In genomic region chr10:66922314-66922713, GRCm38 (mm10) we compare ENCODE assay signal across 11 mouse cellular contexts.
DNase-seq lines count a peak whose midpoint lies in the region; ATAC-seq and TF ChIP-seq lines count a peak whose summit lies in the region.
"Had no signal": no experiment of that assay in that cellular context is flagged by ENCODE, and none has a peak within 500 bp of the region (broad histone marks: within the 10 kb centered on the region; RNA-seq: fewer than 3 reads in every experiment).

No protein-coding gene starts in this region.

- peaks cover 41% of the 10 kb centered on the region for H3K4me1 ChIP-seq in heart, embryonic 10.5 days
- H3K4me1 ChIP-seq in heart, embryonic 11.5 days (ENCODE audit: control insufficient read depth, insufficient read depth, low read length), result peaks cover 31% of the 10 kb centered on the region
- H3K4me1 ChIP-seq in neural tube, embryonic 12.5 days, result peaks cover 38% of the 10 kb centered on the region
- H3K4me1 ChIP-seq in stomach, postnatal 0 days (replicated peaks; ENCODE audit: control insufficient read depth, insufficient read depth), result peaks cover 4% of the 10 kb centered on the region; the same call in 1 of the 2 replicates

- peak overlapping the region; percentile 84; the same call in 1 of the 2 replicates for H3K27ac ChIP-seq in heart, embryonic 10.5 days
- H3K27ac ChIP-seq in heart, embryonic 11.5 days (ENCODE audit: low read depth, low read length), result no peak overlapping the region
- H3K27ac ChIP-seq in neural tube, embryonic 12.5 days, result 0 out of 2 replicates have a peak overlapping the region, but pooled peaks have one; percentile 90
- peak overlapping the region; percentile 93 for H3K27ac ChIP-seq in stomach, postnatal 0 days (replicated peaks)
- H3K27ac ChIP-seq: macrophage had no signal

- no peak overlapping the region for H3K4me2 ChIP-seq in heart, embryonic 11.5 days
- no peak overlapping the region for H3K4me2 ChIP-seq in neural tube, embryonic 12.5 days (replicated peaks)
- no peak overlapping the region for H3K4me2 ChIP-seq in stomach, postnatal 0 days (replicated peaks; ENCODE audit: low read depth)

- no peak overlapping the region for H3K4me3 ChIP-seq in heart, embryonic 10.5 days
- H3K4me3 ChIP-seq in heart, embryonic 11.5 days (ENCODE audit: low read depth, low read length), result no peak overlapping the region
- H3K4me3 ChIP-seq in neural tube, embryonic 12.5 days, result no peak overlapping the region
- no peak overlapping the region for H3K4me3 ChIP-seq in stomach, postnatal 0 days (ENCODE audit: low read depth, low read length)
- H3K4me3 ChIP-seq: embryonic facial prominence, embryonic 13.5 days had no signal

- 26% methylated on average over 6 of the region's 6 CpGs for WGBS in heart, embryonic 10.5 days
- 31% methylated on average over 6 of the region's 6 CpGs for WGBS in heart, embryonic 11.5 days (ENCODE audit: insufficient replicate concordance)
- 85% methylated on average over 6 of the region's 6 CpGs for WGBS in neural tube, embryonic 12.5 days
- WGBS in stomach, postnatal 0 days, result 58% methylated on average over 6 of the region's 6 CpGs

- H3K9me3 ChIP-seq in heart, embryonic 10.5 days, result no peaks in the 10 kb centered on the region
- H3K9me3 ChIP-seq in heart, embryonic 11.5 days (replicated peaks; ENCODE audit: control insufficient read depth, low read length), result no peaks in the 10 kb centered on the region
- H3K9me3 ChIP-seq in neural tube, embryonic 12.5 days, result no peaks in the 10 kb centered on the region
- H3K9me3 ChIP-seq in stomach, postnatal 0 days (ENCODE audit: control insufficient read depth, low read length), result no peaks in the 10 kb centered on the region
- H3K9me3 ChIP-seq: embryonic facial prominence, embryonic 13.5 days had no signal

- DNase-seq in heart, embryonic 10.5 days (ENCODE audit: low spot score), result peak; percentile 66
- DNase-seq in neural tube, embryonic 10.5 days (ENCODE audit: extremely low spot score, low spot score), result no peak
- peak; percentile 24 to 42 for DNase-seq in kidney, postnatal 36 days
- DNase-seq in stomach, postnatal 0 days (ENCODE audit: low spot score), result no peak
- DNase-seq in gastrocnemius, postnatal 10 days, result no peak
- DNase-seq in ovary, postnatal 14 days (ENCODE audit: low spot score), result no peak

- H3K36me3 ChIP-seq in heart, embryonic 10.5 days, result no peaks in the 10 kb centered on the region
- no peaks in the 10 kb centered on the region for H3K36me3 ChIP-seq in heart, embryonic 11.5 days (ENCODE audit: control insufficient read depth, insufficient read depth, low read length)
- H3K36me3 ChIP-seq in neural tube, embryonic 12.5 days, result no peaks in the 10 kb centered on the region
- H3K36me3 ChIP-seq in stomach, postnatal 0 days (ENCODE audit: control insufficient read depth, insufficient read depth, low read length), result no peaks in the 10 kb centered on the region
- H3K36me3 ChIP-seq: embryonic facial prominence, embryonic 13.5 days had no signal

- no peaks in the 10 kb centered on the region for H3K27me3 ChIP-seq in heart, embryonic 10.5 days (ENCODE audit: insufficient read depth, poor library complexity, severe bottlenecking)
- H3K27me3 ChIP-seq in heart, embryonic 11.5 days (ENCODE audit: control insufficient read depth, insufficient read depth, low read length), result no peaks in the 10 kb centered on the region
- H3K27me3 ChIP-seq in neural tube, embryonic 12.5 days (replicated peaks), result no peaks in the 10 kb centered on the region
- H3K27me3 ChIP-seq in stomach, postnatal 0 days (ENCODE audit: control insufficient read depth, insufficient read depth, low read length), result no peaks in the 10 kb centered on the region
- H3K27me3 ChIP-seq: embryonic facial prominence, embryonic 13.5 days had no signal

- no peak for ATAC-seq in heart, embryonic 11.5 days (replicated peaks; ENCODE audit: insufficient number of reproducible peaks, low FRiP score, low TSS enrichment)
- no peak for ATAC-seq in neural tube, embryonic 12.5 days (ENCODE audit: low FRiP score, low read depth)
- no peak for ATAC-seq in stomach, postnatal 0 days (ENCODE audit: low FRiP score, low TSS enrichment)
- ATAC-seq: inflammation-experienced regulatory T-cells, adult 6 months had no signal

- no peak overlapping the region for H3K9ac ChIP-seq in heart, embryonic 11.5 days (ENCODE audit: low read depth, low read length)
- no peak overlapping the region for H3K9ac ChIP-seq in neural tube, embryonic 12.5 days
- H3K9ac ChIP-seq in stomach, postnatal 0 days (ENCODE audit: low read length), result no peak overlapping the region
- H3K9ac ChIP-seq: embryonic facial prominence, embryonic 13.5 days had no signal

- TF ChIP-seq CTCF in stomach, postnatal 0 days (IDR thresholded peaks at IDR 0.05; ENCODE audit: low read depth), result peak; percentile 28; the same call in 1 of the 2 replicates

- no peak for TF ChIP-seq EP300 in stomach, postnatal 0 days (optimal IDR thresholded peaks at IDR 0.05)

Comparison
In these comparisons a context has a peak if more than half of its experiments do, and no peak if none do; other contexts are left out.
1. DNase-seq: peak in heart, embryonic 10.5 days (single experiment) and kidney, postnatal 36 days (2 of 2); none in neural tube, embryonic 10.5 days (single experiment), stomach, postnatal 0 days (single experiment), gastrocnemius, postnatal 10 days (single experiment) and ovary, postnatal 14 days (single experiment).